Mouse (Mus musculus) kidney, adult 2 months (tissue): ENCODE measurements around the gene Pcbd2.
A peak's percentile ranks its signal among the peaks of the same experiment; 100 is the strongest.

Source experiments
- CTCF ChIP-seq: fragments of 200-500 bp; conservative IDR thresholded peaks from 2 replicates; pipeline ENCODE4 v1.5.1; 2011; ENCODE audit warnings: low read depth, mild to moderate bottlenecking, control low read depth, low read length, moderate library complexity, mixed read lengths; ENCODE audit not compliant: insufficient read depth, insufficient read length
- POLR2A ChIP-seq: fragments of 200-500 bp; IDR thresholded peaks from one replicate; pipeline ENCODE4 v1.6.1; 2011; ENCODE audit warnings: low read depth, low read length, control low read depth

DNA sequence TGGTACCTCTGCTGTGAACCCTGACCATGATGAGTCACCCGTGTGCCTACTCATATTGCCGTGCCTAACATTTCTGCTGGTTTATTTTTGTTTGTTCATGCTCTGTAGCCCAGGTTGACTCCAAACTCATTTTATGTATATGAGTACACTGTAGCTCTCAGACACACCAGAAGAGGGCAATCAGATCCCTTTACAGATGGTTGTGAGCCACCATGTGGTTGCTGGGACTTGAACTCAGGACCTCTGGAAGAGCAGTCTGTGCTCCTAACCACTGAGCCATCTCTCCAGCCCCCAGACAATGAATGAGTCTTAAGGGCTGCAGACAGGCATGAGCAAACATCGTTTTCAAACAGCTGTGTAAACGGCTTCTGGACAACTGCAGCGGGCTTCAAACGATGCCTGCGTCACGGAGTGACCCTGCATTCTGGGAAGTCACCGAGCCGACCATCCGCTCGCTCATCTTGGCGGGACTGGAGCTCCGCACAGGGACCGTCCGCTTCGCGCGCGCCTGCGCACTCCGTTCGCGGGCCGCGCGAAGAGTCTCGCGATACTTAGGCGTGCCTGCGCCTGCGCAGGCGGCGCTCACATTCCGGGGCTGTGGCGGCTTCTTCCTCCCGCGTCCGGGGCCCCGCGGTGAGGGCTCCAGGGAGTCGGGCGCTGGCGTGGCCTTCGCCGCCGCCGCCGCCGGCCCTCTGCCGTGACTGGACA lies 34.5 kb upstream of the Pcbd2 start, which contains the start of gene B230219D22Rik:
- TF ChIP-seq POLR2A: peak; percentile 96
- no peak for TF ChIP-seq CTCF
